Mouse (Mus musculus): ENCODE measurements around the gene Trim13.

Trim13 gene

GRCm38 (mm10) chr14:61613319-61613718 lies 15.3 kb downstream of the Trim13 start:
- no peak for DNase-seq (ENCODE audit: low spot score)

GRCm38 (mm10) chr14:61620371-61620770 lies 22.3 kb downstream of the Trim13 start:
- DNase-seq (ENCODE audit: low spot score), result no peak

- no peak for DNase-seq (ENCODE audit: low spot score)
Measured at GRCm38 (mm10) chr14:61635969-61636368, 37.9 kb downstream of the Trim13 start.

GRCm38 (mm10) chr14:61642668-61643067 lies 44.6 kb downstream of the Trim13 start:
- no peak for DNase-seq (ENCODE audit: low spot score)

GRCm38 (mm10) chr14:61645547-61645946 lies 47.5 kb downstream of the Trim13 start:
- no peak for DNase-seq (ENCODE audit: low spot score)

- peak; percentile 5 for DNase-seq (ENCODE audit: low spot score)
Measured at GRCm38 (mm10) chr14:61647182-61647880, 49.3 kb downstream of the Trim13 start.

GRCm38 (mm10) chr14:61647881-61648684 lies 50.0 kb downstream of the Trim13 start:
- DNase-seq (ENCODE audit: low spot score), result peak; percentile 15

- DNase-seq (ENCODE audit: low spot score), result peak; percentile 97
Measured at GRCm38 (mm10) chr14:61648685-61649504, 50.8 kb downstream of the Trim13 start.

GRCm38 (mm10) chr14:61650291-61650960 lies 52.4 kb downstream of the Trim13 start:
- peak; percentile 18 for DNase-seq (ENCODE audit: low spot score)

Data from T-cell, adult 2 months (primary cell).